Mouse (Mus musculus) midbrain, embryonic 13.5 days (tissue): ENCODE results near the gene Hspb7. TPM values are rescaled to one million over a fixed set of nuclear protein-coding genes. Genes with fewer than 3 reads are reported as not detected.

Experiments
- ATAC-seq: fragments of 200-750 bp; cut with Nextera tagmentation; 2 replicates; pipeline ENCODE4 v1.8.0; 2017; ENCODE audit warnings: mild to moderate bottlenecking, moderate TSS enrichment, moderate library complexity
- H3K27ac ChIP-seq: fragments of 300-500 bp; sonication (generic); 2 replicates; pipeline ENCODE4 v1.5.1; 2015; ENCODE audit warnings: inconsistent platforms, mild to moderate bottlenecking, moderate library complexity
- H3K27me3 ChIP-seq: fragments of 300-500 bp; sonication (generic); 2 replicates; pipeline ENCODE4 v1.6.1; 2015; ENCODE audit warnings: mild to moderate bottlenecking, inconsistent platforms
- H3K36me3 ChIP-seq: fragments of 300-500 bp; sonication (generic); 2 replicates; pipeline ENCODE4 v1.6.1; 2015; ENCODE audit warnings: mild to moderate bottlenecking, inconsistent platforms
- H3K4me1 ChIP-seq: fragments of 300-500 bp; sonication (generic); replicated peaks from 2 replicates; pipeline ENCODE4 v1.6.1; 2015; ENCODE audit warnings: inconsistent platforms
- H3K4me2 ChIP-seq: fragments of 300-500 bp; sonication (generic); replicated peaks from 2 replicates; pipeline ENCODE4 v1.6.1; 2015; ENCODE audit warnings: moderate library complexity, mild to moderate bottlenecking, inconsistent platforms
- H3K4me3 ChIP-seq: fragments of 300-500 bp; sonication (generic); replicated peaks from 2 replicates; pipeline ENCODE4 v1.5.1; 2015; ENCODE audit warnings: mild to moderate bottlenecking, inconsistent platforms
- H3K9ac ChIP-seq: fragments of 300-500 bp; sonication (generic); replicated peaks from 2 replicates; pipeline ENCODE4 v1.6.1; 2015; ENCODE audit warnings: mild to moderate bottlenecking, inconsistent platforms
- H3K9me3 ChIP-seq: fragments of 300-500 bp; sonication (generic); 2 replicates; pipeline ENCODE4 v1.6.1; 2016; ENCODE audit warnings: mild to moderate bottlenecking, inconsistent platforms
- WGBS: fragments of 180-500 bp; shearing (Covaris S2); methylation state at CpG from one replicate; pipeline ENCODE4 v1.1.7; 2015; 5-methylcytosine and 5-hydroxymethylcytosine counted together
- polyA plus RNA-seq: library from polyadenylated mRNA; unstranded; fragments of >200 nt; fragmentation: Nextera tagmentation; extraction: Ambion mirVana; gene quantifications from 2 replicates; pipeline ENCODE4 v1.2.1, GENCODE M21; 2015

Gene Hspb7
- polyA plus RNA-seq, 1 experiment from 2014 or later, result not detected

DNA sequence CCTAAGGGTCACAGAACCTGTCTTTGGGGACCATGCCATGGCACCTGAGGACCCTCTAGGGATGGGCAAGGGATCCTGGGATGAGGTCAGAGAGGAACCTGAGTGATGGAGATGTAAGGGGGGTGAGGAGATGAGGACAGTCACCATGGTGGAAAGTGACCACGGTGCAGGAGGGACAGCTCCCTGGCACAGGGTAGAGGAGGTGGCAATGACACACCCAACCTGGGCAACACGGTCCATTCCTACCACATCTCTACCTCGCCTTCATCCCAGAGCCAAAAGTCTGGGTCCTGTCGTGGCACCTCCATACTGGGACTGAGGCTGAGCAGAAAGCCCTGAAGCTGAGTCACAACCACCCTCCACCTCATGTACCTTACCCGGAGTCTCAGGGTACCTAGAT is 2.3 kb downstream of the Hspb7 start:
- H3K36me3 ChIP-seq, result no peaks in the 10 kb centered on the region
- H3K4me2 ChIP-seq, result no peak overlapping the region
- ATAC-seq, result no peak
- no peak overlapping the region for H3K27ac ChIP-seq
- H3K4me3 ChIP-seq, result no peak overlapping the region
- peaks cover 10% of the 10 kb centered on the region; the same call in 1 of the 2 replicates for H3K27me3 ChIP-seq
- no peaks in the 10 kb centered on the region for H3K9me3 ChIP-seq
- peaks cover 15% of the 10 kb centered on the region for H3K4me1 ChIP-seq
- 77% methylated on average over 5 of the region's 5 CpGs for WGBS
- H3K9ac ChIP-seq, result no peak overlapping the region

DNA sequence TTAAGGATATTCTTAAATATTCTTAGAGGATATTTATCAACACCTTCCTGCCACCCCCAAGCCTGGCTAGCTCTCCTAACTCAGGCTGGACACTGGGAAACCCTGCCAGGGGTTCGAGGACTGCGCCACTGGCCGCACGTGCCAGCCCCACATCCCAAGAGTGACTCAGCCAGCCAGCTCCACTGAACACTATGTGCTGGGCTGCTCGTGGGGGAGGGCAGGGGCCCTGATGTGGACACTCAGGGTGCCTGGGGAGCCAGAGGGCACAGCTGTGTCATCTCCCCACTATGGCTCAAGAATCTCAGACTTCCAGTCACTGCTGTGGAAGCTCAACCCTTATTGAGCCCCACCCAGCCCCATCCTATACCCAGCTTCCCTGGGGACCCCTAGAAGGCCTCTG is 2.7 kb downstream of the Hspb7 start:
- Histone ChIP-seq H3K27ac (no peak overlapping the region), H3K36me3 (no peaks in the 10 kb centered on the region), H3K4me3 (no peak overlapping the region), H3K4me1 (peaks cover 15% of the 10 kb centered on the region), H3K4me2 (no peak overlapping the region), H3K9me3 (no peaks in the 10 kb centered on the region), H3K27me3 (peaks cover 10% of the 10 kb centered on the region; the same call in 1 of the 2 replicates), H3K9ac (no peak overlapping the region)
- 82% methylated on average over 5 of the region's 5 CpGs for WGBS
- ATAC-seq, result no peak

DNA sequence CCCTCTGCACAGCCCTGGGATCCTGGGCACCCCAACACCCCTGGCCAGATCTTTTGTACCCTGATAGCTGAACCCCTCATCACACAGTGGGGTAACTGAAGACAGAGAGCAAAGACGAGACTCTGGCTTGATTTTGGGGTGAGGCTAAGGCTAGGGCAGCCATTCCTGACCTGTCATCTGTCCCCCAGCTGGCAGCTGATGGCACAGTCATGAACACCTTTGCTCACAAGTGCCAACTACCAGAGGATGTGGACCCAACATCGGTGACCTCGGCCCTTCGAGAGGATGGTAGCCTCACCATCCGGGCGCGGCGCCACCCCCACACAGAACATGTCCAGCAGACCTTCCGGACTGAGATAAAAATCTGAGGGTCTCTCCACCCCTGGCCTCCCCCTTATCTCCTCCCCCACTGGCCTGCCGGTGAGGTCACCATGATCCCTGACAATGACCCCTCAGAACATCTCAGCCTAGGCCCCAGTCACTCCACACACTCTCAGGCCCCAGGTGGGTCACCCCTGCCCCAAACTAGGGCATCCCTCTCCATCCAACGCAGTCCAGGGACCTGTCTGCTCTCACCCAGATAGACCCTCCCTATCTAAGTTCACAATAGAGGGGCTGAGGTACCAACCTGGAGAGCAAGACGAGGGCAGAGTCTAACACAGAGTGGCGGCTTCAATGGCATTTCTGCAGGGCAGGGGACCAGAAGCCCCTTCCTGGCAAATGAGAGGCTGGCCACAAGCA is 3.3 kb downstream of the Hspb7 start:
- H3K4me2 ChIP-seq, result no peak overlapping the region
- peaks cover 15% of the 10 kb centered on the region for H3K4me1 ChIP-seq
- H3K4me3 ChIP-seq, result no peak overlapping the region
- no peak for ATAC-seq
- H3K27ac ChIP-seq, result no peak overlapping the region
- peaks cover 10% of the 10 kb centered on the region; the same call in 1 of the 2 replicates for H3K27me3 ChIP-seq
- H3K36me3 ChIP-seq, result no peaks in the 10 kb centered on the region
- no peaks in the 10 kb centered on the region for H3K9me3 ChIP-seq
- WGBS, result 92% methylated on average over 13 of the region's 13 CpGs
- H3K9ac ChIP-seq, result no peak overlapping the region

DNA sequence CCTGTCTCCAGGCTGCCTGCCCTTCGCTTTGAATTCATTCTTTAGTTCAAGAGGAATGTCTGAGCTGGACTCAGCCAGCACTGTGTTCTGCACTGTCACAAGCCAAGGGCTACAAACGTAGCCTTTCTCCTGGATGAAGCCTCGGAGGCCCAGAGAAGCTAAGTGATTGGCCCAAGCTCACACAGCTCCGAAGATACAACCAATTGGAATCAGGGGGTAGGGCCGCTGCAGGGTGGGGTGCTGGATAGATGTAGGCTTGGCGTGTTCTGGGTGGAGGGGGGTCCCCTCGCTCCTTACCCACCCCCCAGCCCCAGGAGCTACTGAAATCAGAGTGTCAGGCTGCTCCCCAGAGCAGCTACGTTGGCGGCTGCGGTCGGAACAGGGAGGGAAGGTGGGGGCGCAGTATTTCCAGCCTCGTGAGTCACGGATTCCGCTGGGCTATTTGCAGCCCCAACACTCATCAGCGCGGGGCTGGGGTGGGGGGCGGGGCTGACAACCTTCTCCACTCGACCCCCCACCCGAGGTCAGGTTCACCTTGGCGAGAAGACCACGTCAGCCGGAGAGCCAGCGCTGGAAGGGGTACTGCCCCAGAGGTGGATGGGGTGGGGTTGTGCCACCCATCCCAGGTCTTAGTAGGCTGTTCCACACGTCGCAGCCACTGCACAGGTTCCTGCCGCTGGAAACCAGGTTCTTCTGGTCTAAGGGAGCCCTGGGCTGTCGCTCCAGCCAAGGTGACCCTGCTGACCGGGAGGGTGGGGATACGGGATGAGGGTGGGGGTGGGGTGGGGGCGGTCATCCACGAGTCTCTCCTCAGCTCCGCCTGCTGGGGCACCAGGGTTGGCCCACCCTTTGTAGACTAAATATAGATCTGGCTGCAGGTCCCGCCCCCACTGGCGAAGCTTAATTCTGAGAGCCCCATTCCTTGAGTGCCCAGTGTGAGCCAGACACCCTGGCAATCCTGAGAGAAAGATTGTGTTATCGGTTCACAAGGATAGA is 5.2 kb downstream of the Hspb7 start:
- no peak overlapping the region for H3K27ac ChIP-seq
- peaks cover 13% of the 10 kb centered on the region; the same call in 1 of the 2 replicates for H3K27me3 ChIP-seq

DNA sequence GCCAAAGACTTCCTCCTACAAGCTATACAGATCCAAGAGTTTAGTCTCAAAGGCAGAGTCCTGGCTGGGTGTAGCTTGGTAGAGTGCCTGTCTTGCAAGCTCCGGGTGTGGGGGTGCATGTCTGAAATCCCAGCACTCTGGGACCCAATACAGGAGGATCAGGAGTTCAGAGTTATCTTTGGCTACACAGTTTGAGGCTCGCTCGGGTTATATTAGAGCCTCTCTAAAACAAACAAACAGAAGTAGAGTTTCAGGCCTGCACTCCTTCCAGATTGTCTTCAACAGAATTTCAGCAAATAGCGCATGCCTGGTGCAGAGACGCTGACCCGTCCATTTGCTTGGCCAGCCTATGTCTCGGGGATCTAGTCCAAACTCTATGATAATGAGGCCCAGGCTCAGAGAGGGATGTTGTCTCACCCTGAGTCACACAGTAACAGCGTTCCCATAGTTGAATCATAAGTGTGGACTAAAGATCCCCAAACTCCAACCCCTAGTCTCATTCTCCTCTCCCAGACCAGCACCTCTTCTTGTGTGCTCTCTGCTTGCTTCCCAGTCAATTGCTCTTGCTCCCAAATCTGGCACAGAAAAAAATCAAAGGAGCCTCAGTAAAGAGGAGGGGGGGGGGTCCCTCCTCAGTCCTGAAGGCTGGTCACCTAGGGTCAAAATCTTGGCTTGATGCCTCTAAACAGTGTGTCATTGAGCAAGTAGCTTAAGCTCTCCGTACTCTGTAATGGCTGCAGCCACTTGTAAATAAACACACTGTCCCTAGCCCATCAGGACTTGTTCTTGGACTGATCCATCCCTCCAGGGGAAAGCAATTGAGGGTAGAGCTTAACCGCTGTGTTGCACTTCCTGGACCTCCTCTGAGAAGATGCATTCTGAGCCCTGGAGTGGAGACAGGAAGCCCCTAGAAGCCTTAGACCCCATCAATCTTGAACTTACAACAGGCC is 6.5 kb downstream of the Hspb7 start:
- Histone ChIP-seq H3K27me3 (peaks cover 13% of the 10 kb centered on the region; the same call in 1 of the 2 replicates), H3K9ac (no peak overlapping the region), H3K27ac (no peak overlapping the region), H3K9me3 (no peaks in the 10 kb centered on the region), H3K36me3 (no peaks in the 10 kb centered on the region), H3K4me1 (peaks cover 15% of the 10 kb centered on the region), H3K4me2 (no peak overlapping the region), H3K4me3 (no peak overlapping the region)
- WGBS, result 84% methylated on average over 10 of the region's 10 CpGs
- ATAC-seq, result no peak

More for the DNA sequence above, 5.2 kb downstream of the Hspb7 start:
- Histone ChIP-seq H3K36me3 (no peaks in the 10 kb centered on the region), H3K9ac (peak overlapping the region; percentile 67), H3K4me3 (peak overlapping the region; percentile 44), H3K4me1 (peaks cover 15% of the 10 kb centered on the region), H3K4me2 (peak overlapping the region; percentile 72), H3K9me3 (no peaks in the 10 kb centered on the region)
- WGBS, result 6% methylated on average over 36 of the region's 36 CpGs
- peak; percentile 96 for ATAC-seq

DNA sequence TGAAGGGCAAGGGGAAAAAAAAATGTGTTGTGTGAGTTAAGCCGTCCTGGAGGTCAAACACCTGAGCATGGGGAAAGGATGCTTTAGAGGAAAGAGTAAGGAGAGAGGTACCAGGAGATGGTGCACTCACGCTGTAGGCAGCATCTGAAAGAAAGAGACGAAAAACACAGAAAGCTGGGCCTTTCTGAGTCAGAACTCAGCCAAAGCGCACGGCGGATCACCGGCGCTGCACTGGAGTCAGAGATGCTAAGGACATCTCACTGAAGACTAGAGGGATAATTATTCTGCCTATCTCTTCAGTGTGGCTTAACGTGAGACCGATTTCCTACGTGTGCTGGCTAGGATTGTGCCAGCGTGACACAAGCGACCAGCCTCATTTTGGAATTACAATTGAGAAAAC is 7.3 kb downstream of the Hspb7 start:
- no peak overlapping the region for H3K4me2 ChIP-seq
- WGBS, result 82% methylated on average over 13 of the region's 13 CpGs
- H3K4me1 ChIP-seq, result peaks cover 15% of the 10 kb centered on the region
- H3K36me3 ChIP-seq, result no peaks in the 10 kb centered on the region
- no peak overlapping the region for H3K27ac ChIP-seq
- no peak for ATAC-seq
- H3K9me3 ChIP-seq, result no peaks in the 10 kb centered on the region
- H3K27me3 ChIP-seq, result peaks cover 13% of the 10 kb centered on the region; the same call in 1 of the 2 replicates
- no peak overlapping the region for H3K4me3 ChIP-seq
- no peak overlapping the region for H3K9ac ChIP-seq

DNA sequence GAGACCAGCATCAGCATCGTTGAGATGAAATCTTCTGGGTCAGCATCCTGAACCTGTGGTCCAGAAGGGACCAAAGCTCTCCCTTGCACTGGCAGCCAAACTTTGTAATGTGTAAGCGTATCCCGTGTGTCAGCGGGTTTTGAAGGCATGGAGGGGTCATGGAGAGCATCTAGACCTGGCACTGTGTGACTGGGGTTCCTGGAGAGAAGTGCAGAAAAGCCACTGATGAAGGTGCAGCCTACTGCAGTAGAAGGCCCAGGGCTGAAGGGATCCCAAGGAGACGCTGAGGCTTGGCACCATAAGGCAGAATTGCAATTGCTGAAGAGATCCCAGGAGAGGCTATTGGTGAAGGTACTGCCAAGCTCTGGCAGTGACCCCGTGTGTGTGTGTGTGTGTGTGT is 8.8 kb downstream of the Hspb7 start:
- H3K27me3 ChIP-seq, result peaks cover 13% of the 10 kb centered on the region; the same call in 1 of the 2 replicates
- ATAC-seq, result no peak
- H3K9ac ChIP-seq, result no peak overlapping the region
- 83% methylated on average over 6 of the region's 6 CpGs for WGBS
- no peaks in the 10 kb centered on the region for H3K36me3 ChIP-seq
- H3K27ac ChIP-seq, result no peak overlapping the region
- H3K4me2 ChIP-seq, result no peak overlapping the region
- H3K4me3 ChIP-seq, result no peak overlapping the region
- peaks cover 15% of the 10 kb centered on the region for H3K4me1 ChIP-seq
- no peaks in the 10 kb centered on the region for H3K9me3 ChIP-seq

DNA sequence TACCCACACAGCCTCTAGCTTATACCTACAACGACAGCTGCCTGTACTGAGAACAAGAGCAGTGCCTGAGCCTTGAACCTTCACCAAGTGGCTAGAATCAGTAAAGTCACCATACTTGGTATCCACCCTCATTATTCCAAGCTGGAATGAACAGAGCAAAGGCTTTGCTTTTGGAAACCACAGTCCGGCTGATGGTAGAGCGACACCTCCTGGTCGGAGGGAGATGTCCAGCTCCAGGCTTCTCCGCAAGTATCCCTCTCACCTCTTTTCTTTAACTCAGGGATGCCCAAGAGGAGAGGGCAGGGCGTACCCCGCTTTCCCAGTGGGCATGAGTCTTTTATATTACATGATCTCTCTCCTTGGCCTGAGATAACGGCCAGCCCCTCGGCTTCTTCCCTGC is 9.3 kb downstream of the Hspb7 start:
- 51% methylated on average over 9 of the region's 9 CpGs for WGBS
- ATAC-seq, result no peak

DNA sequence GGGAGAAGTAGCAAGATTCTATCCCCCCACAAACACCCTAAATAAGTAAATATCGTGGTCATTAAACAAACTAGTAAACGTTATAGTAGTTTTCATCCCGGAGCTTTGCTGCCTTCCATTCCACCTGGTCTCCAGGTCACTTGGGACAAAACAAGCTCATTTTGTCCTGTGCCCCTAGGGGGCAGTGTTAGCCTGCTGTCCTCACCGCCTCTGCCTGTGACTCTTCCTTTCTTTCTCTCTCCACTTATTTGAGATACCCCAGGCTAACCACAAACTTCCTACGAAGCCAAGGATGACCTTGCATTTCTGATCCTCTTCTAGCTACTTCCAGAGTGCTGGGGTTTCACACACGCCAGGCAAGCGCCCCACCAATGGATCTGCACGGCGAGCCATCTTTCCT is 10.4 kb downstream of the Hspb7 start:
- Histone ChIP-seq H3K27ac (no peak overlapping the region), H3K9ac (no peak overlapping the region), H3K36me3 (no peaks in the 10 kb centered on the region), H3K4me2 (no peak overlapping the region), H3K9me3 (no peaks in the 10 kb centered on the region), H3K4me3 (no peak overlapping the region), H3K27me3 (0 out of 2 replicates have a peak, but pooled peaks cover 7% of the 10 kb centered on the region), H3K4me1 (peaks cover 3% of the 10 kb centered on the region)
- 45% methylated on average over 9 of the region's 9 CpGs for WGBS
- no peak for ATAC-seq

More for the DNA sequence above, 9.3 kb downstream of the Hspb7 start:
- Histone ChIP-seq H3K27me3 (peaks cover 13% of the 10 kb centered on the region; the same call in 1 of the 2 replicates), H3K4me2 (no peak overlapping the region), H3K27ac (no peak overlapping the region), H3K9ac (no peak overlapping the region), H3K9me3 (no peaks in the 10 kb centered on the region), H3K4me3 (no peak overlapping the region), H3K4me1 (peaks cover 14% of the 10 kb centered on the region), H3K36me3 (no peaks in the 10 kb centered on the region)

DNA sequence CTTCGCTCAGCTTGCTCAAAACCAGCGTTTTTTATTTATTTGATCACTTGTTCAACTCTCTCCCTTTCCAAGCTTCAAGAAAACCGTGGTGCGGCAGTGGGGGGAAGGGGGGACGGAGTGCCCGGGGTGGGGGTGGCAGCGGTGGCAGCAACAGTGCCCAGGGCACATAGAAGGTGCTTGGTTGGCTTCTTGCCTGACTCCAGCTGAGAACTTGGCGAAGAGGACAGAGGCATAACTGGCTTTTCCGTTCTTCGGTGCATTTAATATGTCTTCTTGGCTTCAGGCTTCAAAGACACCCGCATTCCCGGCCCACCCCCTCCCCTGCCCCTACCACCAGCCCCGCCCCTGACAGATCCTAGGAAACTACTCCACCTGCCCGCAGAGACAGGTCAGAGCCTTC is 12.1 kb downstream of the Hspb7 start:
- Histone ChIP-seq H3K9me3 (no peaks in the 10 kb centered on the region), H3K9ac (no peak overlapping the region), H3K36me3 (no peaks in the 10 kb centered on the region), H3K27me3 (0 out of 2 replicates have a peak, but pooled peaks cover 3% of the 10 kb centered on the region), H3K4me2 (no peak overlapping the region), H3K4me3 (no peak overlapping the region), H3K4me1 (no peaks in the 10 kb centered on the region), H3K27ac (no peak overlapping the region)
- ATAC-seq, result no peak
- 76% methylated on average over 14 of the region's 14 CpGs for WGBS

DNA sequence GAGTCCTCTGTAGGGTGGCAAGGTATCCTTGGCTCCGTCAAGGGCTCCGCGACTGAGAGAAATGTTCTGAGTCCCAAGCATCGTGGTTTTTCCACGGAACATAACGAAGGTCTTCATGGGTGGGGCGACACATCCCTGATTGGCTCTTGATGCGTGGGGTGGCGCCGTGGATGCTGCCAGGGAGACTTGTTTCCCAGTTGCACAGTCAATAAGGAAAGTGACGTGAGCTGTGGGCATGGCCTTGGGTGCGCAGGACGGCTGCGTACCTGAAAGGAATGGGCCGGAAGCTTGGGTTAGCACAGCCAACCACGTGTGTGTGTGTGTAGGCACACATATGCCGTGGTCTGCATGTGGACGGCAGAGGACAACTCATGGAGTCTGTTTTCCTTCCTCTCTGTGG is 12.6 kb downstream of the Hspb7 start:
- Histone ChIP-seq H3K4me2 (no peak overlapping the region), H3K9ac (no peak overlapping the region), H3K27ac (no peak overlapping the region), H3K4me1 (no peaks in the 10 kb centered on the region), H3K36me3 (no peaks in the 10 kb centered on the region), H3K9me3 (no peaks in the 10 kb centered on the region), H3K4me3 (no peak overlapping the region), H3K27me3 (0 out of 2 replicates have a peak, but pooled peaks cover 3% of the 10 kb centered on the region)
- 87% methylated on average over 18 of the region's 18 CpGs for WGBS
- no peak for ATAC-seq
